Mouse (Mus musculus) kidney, embryonic 14.5 days (tissue): ENCODE results near the gene Orc6. TPM values are rescaled to one million over a fixed set of nuclear protein-coding genes. Genes with fewer than 3 reads are reported as not detected.

Experiments
- ATAC-seq: fragments of 200-750 bp; cut with Nextera tagmentation; 2 replicates; pipeline ENCODE4 v1.8.0; 2017; ENCODE audit warnings: moderate number of reproducible peaks, mild to moderate bottlenecking, moderate TSS enrichment, moderate library complexity; ENCODE audit not compliant: low FRiP score, low TSS enrichment
- H3K27ac ChIP-seq: fragments of 300-500 bp; sonication (generic); 2 replicates; pipeline ENCODE4 v1.5.1; 2014; ENCODE audit warnings: low read depth, mild to moderate bottlenecking, low read length, moderate library complexity, mixed read lengths
- H3K27me3 ChIP-seq: fragments of 300-500 bp; sonication (generic); 2 replicates; pipeline ENCODE4 v1.6.1; 2014; ENCODE audit warnings: mild to moderate bottlenecking, low read length; ENCODE audit not compliant: control insufficient read depth, insufficient read depth
- H3K36me3 ChIP-seq: fragments of 300-500 bp; sonication (generic); 2 replicates; pipeline ENCODE4 v1.6.1; 2014; ENCODE audit warnings: low read length, mixed read lengths; ENCODE audit not compliant: control insufficient read depth, insufficient read depth
- H3K4me1 ChIP-seq: fragments of 300-500 bp; sonication (generic); 2 replicates; pipeline ENCODE4 v1.6.1; 2014; ENCODE audit warnings: low read length, mixed read lengths; ENCODE audit not compliant: control insufficient read depth, insufficient read depth
- H3K4me2 ChIP-seq: fragments of 300-500 bp; sonication (generic); replicated peaks from 2 replicates; pipeline ENCODE4 v1.6.1; 2014; ENCODE audit warnings: low read depth, mild to moderate bottlenecking, low read length
- H3K4me3 ChIP-seq: fragments of 300-500 bp; sonication (generic); 2 replicates; pipeline ENCODE4 v1.5.1; 2014; ENCODE audit warnings: mild to moderate bottlenecking, low read length
- H3K9ac ChIP-seq: fragments of 300-500 bp; sonication (generic); 2 replicates; pipeline ENCODE4 v1.6.1; 2014; ENCODE audit warnings: low read depth, mild to moderate bottlenecking, low read length, moderate library complexity
- H3K9me3 ChIP-seq: fragments of 300-500 bp; sonication (generic); 2 replicates; pipeline ENCODE4 v1.6.1; 2016; ENCODE audit warnings: low read length; ENCODE audit not compliant: control insufficient read depth
- WGBS: fragments of 180-500 bp; shearing (Covaris S2); extraction: QIAGEN DNeasy Blood & Tissue Kit; methylation state at CpG from one replicate; pipeline ENCODE4 v1.1.7; 2014; 5-methylcytosine and 5-hydroxymethylcytosine counted together
- polyA plus RNA-seq: library from polyadenylated mRNA; unstranded; fragments of >200 nt; fragmentation: Nextera tagmentation; extraction: Ambion mirVana; gene quantifications from 2 replicates; pipeline ENCODE4 v1.2.1, GENCODE M21; 2014

The Orc6 gene
- polyA plus RNA-seq, 1 experiment from 2014 or later: 136 TPM

DNA sequence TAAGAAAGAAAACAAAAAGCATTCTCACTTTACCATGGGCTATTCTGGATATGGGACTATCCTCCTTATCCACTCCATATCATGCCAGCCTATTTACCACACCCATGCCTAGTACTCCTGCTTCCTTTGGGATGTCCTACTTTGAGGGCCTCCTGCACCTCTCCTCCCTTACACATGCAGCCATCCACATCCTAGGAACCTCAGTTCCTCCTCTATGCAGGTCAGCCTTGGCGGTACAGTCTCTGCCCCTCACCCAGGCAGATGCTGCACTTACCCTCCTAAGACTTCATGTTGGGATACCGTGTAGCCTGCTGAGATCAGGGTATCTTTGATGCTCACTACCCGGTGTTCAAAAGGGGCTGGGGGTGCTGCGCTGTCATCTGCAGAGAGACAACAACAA, 53.9 kb downstream of the Orc6 start:
- Histone ChIP-seq H3K9me3 (no peaks in the 10 kb centered on the region), H3K27me3 (no peaks in the 10 kb centered on the region), H3K4me1 (no peaks in the 10 kb centered on the region), H3K4me3 (no peak overlapping the region), H3K9ac (no peak overlapping the region), H3K36me3 (no peaks in the 10 kb centered on the region), H3K27ac (no peak overlapping the region), H3K4me2 (no peak overlapping the region)
- ATAC-seq: no peak
- WGBS: 81% methylated on average over 4 of the region's 4 CpGs

Other genes starting within 250 kb of the Orc6 start
- 24.4 and 29.6 TPM in 2 replicates for gene Fbxw9, start 239.6 kb upstream of the Orc6 start, polyA plus RNA-seq
- 1.1 TPM in 1 of 2 replicates, not detected in the other for gene Gm5741, start 231.7 kb upstream of the Orc6 start, polyA plus RNA-seq
- gene Dhps, start 227.9 kb upstream of the Orc6 start, polyA plus RNA-seq: 74.4 and 85.8 TPM in 2 replicates
- gene Wdr83os, start 218.9 kb upstream of the Orc6 start, polyA plus RNA-seq: 161 and 174 TPM in 2 replicates
- 43.4 and 44.9 TPM in 2 replicates for gene Wdr83, start 218.3 kb upstream of the Orc6 start, polyA plus RNA-seq
- 23.3 and 33.9 TPM in 2 replicates for gene Man2b1, start 216.4 kb upstream of the Orc6 start, polyA plus RNA-seq
- gene Zfp791, start 176.5 kb upstream of the Orc6 start, polyA plus RNA-seq: 1.3 and 1.6 TPM in 2 replicates
- not detected in 2 replicates for gene Cks1brt, start 147.7 kb upstream of the Orc6 start, polyA plus RNA-seq
- gene Olfr371, start 73.6 kb upstream of the Orc6 start, polyA plus RNA-seq: not detected in 2 replicates
- 108 and 137 TPM in 2 replicates for gene Vps35, start 170 bp downstream of the Orc6 start, polyA plus RNA-seq
- gene Mylk3, start 86.7 kb downstream of the Orc6 start, polyA plus RNA-seq: 0.71 and 1.7 TPM in 2 replicates
- gene 4921524J17Rik, start 133.2 kb downstream of the Orc6 start, polyA plus RNA-seq: 42.9 and 44.8 TPM in 2 replicates
- gene Gpt2, start 192.9 kb downstream of the Orc6 start, polyA plus RNA-seq: 13.2 and 21.6 TPM in 2 replicates